Mouse (Mus musculus): ENCODE measurements around the gene Tmem53.

- TF ChIP-seq CTCF (IDR thresholded peaks at IDR 0.05; ENCODE audit: low read depth) (no peak), EP300 (IDR thresholded peaks at IDR 0.05; ENCODE audit: low read depth) (no peak)
These were observed 29.9 kb upstream of the Tmem53 start for GRCm38 (mm10) chr4:117221836-117222235.
